Mouse (Mus musculus) CH12F3 (cell line): ENCODE data around the gene Astn1.

Experiments
- in situ Hi-C: fragments of 300-500 bp; cut with MboI; formaldehyde crosslinking; loops from 2 replicates; pipeline ENCODE4 v1.14.3; 2020; ENCODE audit warnings: low sequenced_read_pairs

Gene Astn1

GRCm38 (mm10) chr1:158414198-158414597, 52.1 kb downstream of the Astn1 start:
- in situ Hi-C loops = no loop called here

- in situ Hi-C loops = no loop called here
These were observed 59.4 kb downstream of the Astn1 start for GRCm38 (mm10) chr1:158421451-158421850.

GRCm38 (mm10) chr1:158422739-158423138, 60.7 kb downstream of the Astn1 start:
- in situ Hi-C loops = no loop called here

DNA sequence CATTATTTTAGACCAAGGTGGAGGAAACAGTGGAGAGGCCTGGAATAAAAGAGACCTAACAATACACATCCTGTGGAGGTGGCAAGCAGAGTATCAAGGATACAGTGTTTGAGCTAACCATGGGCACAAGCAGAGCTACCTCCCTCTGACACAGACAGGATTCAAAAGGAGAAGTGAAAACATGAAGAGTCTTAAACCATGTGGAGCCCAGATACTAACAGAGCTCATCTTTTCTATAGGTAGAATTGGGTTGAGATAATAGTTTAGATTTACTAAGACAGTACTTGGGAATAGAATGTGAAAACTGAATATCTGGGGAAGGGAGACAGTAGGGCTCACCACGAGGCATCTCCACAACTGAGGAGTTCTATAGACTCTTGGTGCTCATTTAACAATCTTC, 84.0 kb downstream of the Astn1 start:
- in situ Hi-C loops = no loop called here

- in situ Hi-C loops = no loop called here
These were observed 85.9 kb downstream of the Astn1 start for GRCm38 (mm10) chr1:158447956-158448355.

GRCm38 (mm10) chr1:158452675-158453074, 90.6 kb downstream of the Astn1 start:
- in situ Hi-C loops = no loop called here

GRCm38 (mm10) chr1:158453587-158453986, 91.5 kb downstream of the Astn1 start:
- in situ Hi-C loops = no loop called here

DNA sequence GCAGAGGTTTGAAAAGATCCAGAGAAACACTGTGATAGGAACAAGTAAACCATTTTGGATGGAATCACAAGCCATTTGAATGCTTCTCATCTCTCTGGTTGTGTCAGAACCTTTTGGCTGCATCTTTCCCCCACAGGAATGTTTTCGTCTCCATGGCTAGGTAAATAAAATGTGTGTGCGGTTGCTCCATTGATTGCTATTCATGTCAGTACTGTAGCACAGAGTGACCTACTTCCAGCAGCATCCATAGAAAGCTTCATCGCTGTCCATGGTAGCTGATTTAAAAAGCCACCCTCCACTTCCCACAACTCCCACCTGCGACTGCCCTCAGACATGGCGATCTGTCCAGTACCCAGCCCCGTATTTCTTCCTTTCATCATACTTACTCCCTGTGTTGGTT, 101.9 kb downstream of the Astn1 start:
- in situ Hi-C loops = no loop called here

DNA sequence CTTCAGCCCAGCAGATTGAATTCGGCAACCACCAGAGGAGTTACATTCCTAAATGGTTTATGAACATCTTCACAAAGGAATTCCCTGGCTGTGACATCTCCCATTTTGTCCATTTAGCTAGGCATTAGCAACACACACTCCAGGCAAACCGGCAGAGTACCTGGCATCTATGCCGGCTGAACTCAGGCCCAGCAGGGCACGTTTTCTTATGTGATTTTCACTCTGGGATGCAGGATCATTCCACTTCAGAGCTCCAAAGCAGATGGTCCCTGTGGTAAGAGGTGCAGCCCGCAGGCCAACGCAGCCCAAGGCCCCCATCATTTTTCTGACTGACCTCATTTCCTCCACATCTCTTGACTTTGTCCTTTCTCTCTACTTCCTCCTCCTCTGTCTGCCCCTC, 103.2 kb downstream of the Astn1 start:
- in situ Hi-C loops = no loop called here

- in situ Hi-C loops = no loop called here
These were observed 115.8 kb downstream of the Astn1 start for GRCm38 (mm10) chr1:158477841-158478240.

DNA sequence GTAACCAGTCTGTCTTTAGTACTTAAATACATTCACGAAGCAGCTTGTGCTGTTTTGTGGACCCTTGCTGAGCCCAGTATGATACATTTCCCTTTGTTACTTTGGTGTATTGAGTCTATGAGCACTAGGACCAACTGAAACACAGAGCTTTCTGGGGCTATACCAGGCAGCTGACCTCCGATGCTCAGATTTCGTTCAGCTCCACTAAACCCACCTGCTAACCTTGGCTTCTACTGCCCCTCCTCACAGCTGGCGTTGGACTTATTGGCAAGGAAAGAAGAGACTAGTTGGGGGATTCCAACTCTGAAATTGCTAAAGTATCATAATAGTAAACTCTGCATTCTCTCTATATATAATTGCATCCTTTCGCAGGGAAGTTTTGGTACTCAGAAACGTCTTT, 118.2 kb downstream of the Astn1 start:
- in situ Hi-C loops = no loop called here

DNA sequence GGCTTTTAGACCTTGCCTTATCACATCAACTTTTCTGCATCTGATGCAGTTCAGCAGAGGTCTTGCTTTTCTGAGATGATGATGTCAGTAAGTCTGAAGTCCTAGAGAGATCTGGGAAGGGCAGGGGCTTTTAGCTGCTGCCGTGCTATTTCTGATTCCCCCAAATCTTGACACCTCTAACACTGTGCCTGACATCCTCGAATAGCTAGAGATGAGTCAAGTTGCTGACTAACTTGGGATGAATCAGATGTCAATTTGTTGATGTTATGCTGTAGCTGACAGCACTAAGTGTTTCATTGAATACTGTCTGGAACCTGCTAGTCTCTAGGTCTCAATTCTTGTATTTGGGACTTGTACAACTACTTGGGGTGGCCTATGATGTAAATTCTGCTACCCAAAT, 121.7 kb downstream of the Astn1 start:
- in situ Hi-C loops = no loop called here

DNA sequence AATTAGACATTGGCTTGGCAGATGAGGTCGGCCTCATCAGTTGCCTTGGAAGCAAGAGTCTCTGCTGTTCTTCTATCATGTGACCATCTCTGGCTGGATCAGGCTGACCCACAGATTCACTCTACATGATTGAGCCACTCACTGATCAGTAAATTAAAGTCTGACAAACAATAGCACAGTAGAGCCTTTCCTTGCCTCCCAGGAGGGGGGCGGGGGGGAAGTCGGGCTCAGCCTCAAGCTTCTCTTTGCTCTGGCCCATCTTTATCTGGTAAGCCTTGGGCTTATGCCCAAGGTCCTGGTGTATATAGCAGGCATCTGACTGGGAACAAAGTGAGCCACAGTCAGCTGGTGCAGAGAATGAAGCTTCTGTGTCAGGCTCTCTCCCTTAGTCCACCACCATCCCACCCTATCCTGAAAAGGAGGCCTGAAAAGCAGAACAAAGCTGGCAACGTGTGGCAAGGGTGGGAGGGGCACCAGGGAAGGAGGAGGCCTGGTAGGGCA, 127.5 kb downstream of the Astn1 start:
- in situ Hi-C loops = no loop called here

DNA sequence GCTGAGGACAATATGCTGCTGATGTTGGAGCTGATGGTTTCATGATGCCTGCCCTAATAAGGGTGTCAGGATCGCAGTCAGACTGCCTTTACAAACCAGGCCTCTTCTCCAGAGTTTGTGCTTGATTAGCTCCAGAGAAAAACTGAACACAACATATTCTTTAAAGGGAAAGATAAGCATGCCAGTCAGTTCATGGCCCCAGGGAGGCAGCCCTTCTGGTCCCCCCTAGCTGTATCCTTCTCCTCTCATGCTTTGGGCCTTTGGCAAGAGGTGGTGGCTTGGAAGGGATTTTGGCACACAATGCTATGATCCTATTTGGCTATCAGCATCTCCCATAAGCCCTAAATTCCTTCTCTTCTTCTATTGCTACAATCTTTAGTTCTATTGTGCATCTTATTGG, 128.1 kb downstream of the Astn1 start:
- in situ Hi-C loops = no loop called here

- in situ Hi-C loops = no loop called here
These were observed 131.2 kb downstream of the Astn1 start for GRCm38 (mm10) chr1:158493289-158493688.

GRCm38 (mm10) chr1:158500140-158500539, 138.1 kb downstream of the Astn1 start:
- in situ Hi-C loops = no loop called here

DNA sequence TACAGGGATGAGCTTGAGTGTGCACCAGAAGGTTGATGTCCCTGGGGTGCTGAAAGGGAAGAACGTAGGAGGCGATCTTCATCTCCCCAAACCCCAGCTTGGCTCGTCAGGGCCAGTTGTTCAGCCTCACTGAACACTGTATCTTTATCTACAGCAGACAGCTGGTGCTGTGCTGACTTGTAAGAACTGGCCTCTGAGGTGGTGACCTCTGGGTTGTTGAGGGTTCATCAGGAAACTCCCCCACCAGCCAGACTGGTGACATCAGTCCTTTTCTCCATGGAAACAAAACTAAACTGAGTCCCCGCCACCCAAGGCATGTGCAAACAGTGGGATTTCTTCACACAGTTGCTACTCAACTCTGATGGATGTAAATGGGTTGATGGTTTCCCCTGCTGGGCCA, 138.9 kb downstream of the Astn1 start:
- in situ Hi-C loops = no loop called here

DNA sequence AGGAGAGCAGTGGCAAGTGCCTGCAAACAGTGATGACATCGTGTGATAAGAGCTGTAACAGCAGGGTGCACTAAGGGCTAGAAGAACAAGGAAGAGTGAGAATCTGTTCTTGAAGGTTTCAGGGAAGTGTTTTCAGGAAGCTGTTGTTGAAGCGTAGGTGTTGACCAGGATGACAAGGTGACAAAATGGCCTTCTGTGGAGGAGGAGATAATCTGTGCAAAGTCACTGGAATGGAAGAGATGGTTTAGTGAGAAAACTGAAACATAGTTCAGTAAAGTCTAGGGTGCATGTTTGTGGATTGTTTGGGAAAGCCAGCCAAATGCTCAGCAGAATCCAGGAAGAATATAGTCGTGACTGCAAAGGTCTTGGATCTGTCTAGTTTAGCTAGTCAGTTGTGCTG, 145.5 kb downstream of the Astn1 start:
- in situ Hi-C loops = no loop called here

- in situ Hi-C loops = no loop called here
These were observed 147.2 kb downstream of the Astn1 start for GRCm38 (mm10) chr1:158509112-158509855.

- in situ Hi-C loops = no loop called here
These were observed 148.6 kb downstream of the Astn1 start for GRCm38 (mm10) chr1:158510478-158511207.

DNA sequence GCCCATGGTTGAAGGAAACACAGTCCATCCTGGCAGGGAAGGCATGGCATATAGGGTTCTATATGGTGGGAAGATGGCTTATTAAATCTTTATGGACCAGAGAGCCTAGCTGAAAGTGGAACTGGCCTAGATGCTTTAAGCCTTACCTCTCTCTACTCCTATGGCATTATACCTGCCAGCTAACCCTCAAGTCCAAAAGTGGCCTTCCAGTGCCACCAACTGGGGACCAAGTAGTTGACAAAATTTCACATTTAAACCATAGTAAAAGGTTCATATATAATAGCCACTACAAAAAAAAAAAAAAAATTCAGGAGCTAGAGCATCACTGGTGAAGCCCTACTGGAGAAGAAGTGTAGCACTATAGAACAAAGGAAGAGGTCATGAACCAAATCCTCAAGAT, 150.0 kb downstream of the Astn1 start:
- in situ Hi-C loops = no loop called here

GRCm38 (mm10) chr1:158512636-158513035, 150.6 kb downstream of the Astn1 start:
- in situ Hi-C loops = no loop called here
